Mouse (Mus musculus) CH12F3 (cell line): ENCODE data around the gene Smg7.

Experiments used
- in situ Hi-C: fragments of 300-500 bp; cut with MboI; formaldehyde crosslinking; loops from 2 replicates; pipeline ENCODE4 v1.14.3; 2020; ENCODE audit warnings: low sequenced_read_pairs

The Smg7 gene

DNA sequence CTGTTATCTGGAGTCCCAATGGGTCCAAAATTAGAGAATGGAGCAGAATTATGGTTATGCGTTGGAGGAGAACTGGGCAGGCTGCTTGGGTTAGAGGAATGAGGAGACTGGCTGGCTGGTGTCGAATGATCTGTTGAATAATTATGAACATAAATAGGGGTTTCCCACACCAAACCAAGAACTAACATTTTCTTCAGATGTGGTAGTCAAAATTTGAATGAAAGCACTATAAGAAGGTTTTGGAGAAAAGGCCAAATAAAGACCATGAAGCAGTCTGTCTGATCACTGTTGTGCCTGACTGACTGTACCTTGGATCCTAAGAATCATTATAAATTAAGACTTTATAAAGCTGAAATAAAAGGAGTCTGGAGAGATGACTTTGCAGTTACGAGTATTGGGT, 62.1 kb downstream of the Smg7 start:
- in situ Hi-C loops = no loop called here

DNA sequence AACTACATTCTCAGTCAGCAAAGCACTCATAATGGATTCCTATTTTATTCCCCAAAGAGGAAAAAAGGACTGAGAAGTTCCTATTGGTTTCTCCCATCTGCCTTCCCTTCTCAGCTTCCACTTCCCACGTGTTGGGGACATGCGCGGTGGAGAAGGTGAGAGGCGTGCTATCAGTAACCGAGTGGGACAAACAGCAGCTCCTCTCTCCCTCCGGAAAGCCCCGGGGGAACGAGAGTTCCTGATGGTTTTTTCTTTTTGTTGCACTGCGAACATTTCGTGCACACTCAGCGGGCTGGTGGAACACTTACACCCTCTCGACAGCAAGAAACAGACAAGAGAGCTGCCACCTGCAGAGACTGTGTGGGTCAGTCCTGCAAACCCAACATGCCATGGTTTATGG, 63.6 kb downstream of the Smg7 start:
- in situ Hi-C loops = no loop called here

- in situ Hi-C loops = no loop called here
Observed at GRCm38 (mm10) chr1:152838026-152838702, 64.3 kb downstream of the Smg7 start.

- in situ Hi-C loops = no loop called here
Observed at GRCm38 (mm10) chr1:152835061-152835460, 67.4 kb downstream of the Smg7 start.

- in situ Hi-C loops = no loop called here
Observed at GRCm38 (mm10) chr1:152832316-152832715, 70.1 kb downstream of the Smg7 start.

GRCm38 (mm10) chr1:152831619-152832018, 70.8 kb downstream of the Smg7 start:
- in situ Hi-C loops = no loop called here

- in situ Hi-C loops = no loop called here
Observed at GRCm38 (mm10) chr1:152831003-152831402, 71.4 kb downstream of the Smg7 start.

- in situ Hi-C loops = no loop called here
Observed at GRCm38 (mm10) chr1:152830054-152830453, 72.4 kb downstream of the Smg7 start.

DNA sequence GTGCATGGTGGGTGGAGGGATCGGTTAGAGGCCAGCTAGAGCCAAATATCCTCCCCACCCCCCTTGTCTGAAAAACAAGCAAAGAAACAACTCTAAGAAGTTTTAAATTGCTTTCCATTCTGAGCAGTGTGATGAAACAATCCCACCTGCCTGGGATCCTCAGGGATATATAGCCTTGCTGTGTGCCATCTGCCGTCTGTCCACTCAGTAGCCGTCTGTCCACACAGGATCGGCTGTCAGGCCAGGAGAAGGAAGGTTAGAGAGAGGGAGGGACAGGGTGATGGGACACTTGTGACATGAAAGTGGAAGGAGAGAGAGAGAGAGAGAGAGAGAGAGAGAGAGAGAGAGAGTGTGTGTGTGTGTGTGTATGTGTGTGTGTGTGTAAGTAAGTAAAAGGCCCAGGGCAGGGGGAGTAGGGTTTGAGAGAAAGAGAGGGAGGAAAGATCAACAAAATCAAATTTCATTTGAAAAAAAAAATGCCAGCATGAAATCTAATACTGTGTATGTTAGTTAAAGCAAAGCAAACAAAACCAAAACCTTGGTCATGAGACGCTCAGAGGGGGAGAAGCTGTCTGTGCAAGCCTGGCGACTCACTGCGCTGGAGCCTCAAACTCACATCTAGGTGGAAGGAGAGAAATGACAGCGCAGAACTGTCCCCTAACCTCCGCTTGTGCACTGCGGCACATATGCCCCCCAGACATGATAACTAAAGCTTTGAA, 73.7 kb downstream of the Smg7 start:
- in situ Hi-C loops = no loop called here

DNA sequence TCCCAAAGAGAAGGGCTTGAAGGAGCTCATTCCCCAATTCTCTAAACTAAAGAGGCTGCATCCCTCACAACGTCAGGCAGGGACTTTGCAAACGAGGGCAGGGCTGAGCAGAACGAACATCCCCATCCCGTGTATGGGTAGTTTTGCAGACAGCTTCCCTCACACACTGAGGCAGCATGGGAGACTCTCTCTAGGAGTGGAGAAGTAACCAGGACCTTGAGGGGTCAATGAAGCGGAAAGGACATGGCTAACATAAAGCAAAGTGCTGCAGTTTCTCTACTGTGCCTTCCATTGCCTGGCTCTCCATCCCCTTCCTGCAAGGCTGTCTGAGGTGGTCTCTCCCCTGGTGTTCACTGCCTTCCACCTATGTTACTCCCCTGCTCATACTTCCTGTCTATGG, 74.3 kb downstream of the Smg7 start:
- in situ Hi-C loops = no loop called here

GRCm38 (mm10) chr1:152826446-152826845, 76.0 kb downstream of the Smg7 start:
- in situ Hi-C loops = no loop called here

DNA sequence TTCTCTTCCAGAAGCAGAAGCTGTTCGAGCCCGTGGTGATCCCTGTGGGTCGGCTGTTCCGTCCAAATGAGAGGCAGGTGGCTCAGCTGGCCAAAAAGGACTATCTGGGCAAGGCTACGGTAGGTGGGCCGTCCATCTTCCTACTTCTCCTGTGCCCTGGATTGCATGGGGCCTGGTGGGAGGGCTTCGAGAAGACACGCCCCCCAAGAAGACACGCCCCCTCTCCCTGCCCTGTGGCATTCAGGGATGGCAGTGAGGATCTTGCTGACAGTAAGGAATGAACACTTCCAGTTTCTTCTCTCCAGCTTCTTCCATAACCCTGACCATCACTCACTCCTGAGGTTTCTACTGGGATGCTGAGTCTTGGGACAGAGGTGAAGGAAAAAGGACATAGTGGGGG, 78.2 kb downstream of the Smg7 start:
- in situ Hi-C loops = no loop called here

GRCm38 (mm10) chr1:152821746-152822145, 80.7 kb downstream of the Smg7 start:
- in situ Hi-C loops = no loop called here

DNA sequence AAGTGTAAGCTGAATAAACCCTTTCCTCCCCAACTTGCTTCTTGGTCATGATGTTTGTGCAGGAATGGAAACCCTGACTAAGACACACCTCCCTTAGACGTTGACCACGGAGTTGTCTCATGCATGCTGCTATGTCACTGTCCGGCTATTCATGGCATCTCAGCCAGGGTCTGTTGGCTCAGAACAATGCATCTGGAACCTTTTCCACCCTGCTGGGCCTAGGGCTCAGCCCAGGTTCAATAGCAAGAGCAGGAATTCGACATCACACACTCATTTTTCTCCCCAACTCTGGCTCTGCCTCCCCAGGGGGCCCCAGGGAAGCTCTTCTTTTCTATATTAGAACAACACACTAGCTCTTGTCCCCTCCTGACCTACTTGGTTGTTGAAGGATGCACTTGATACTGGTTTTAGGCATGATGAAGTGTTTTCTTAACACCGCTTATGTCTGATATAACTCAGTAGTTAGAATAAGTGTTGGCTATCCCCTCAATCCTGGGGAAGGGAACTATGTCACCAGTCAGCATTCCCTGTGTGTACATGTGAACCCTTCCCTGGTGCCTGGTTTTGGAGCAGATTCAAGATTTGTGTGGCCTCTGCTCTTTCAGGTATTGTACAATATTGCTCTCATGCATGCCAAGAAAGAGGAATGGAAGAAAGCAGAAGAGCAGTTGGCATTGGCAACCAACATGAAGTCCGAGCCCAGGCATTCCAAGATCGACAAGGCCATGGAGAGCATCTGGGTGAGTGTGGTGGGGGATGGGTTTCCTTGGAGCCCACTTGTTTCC, 81.3 kb downstream of the Smg7 start:
- in situ Hi-C loops = no loop called here

GRCm38 (mm10) chr1:152819558-152819957, 82.9 kb downstream of the Smg7 start:
- in situ Hi-C loops = no loop called here

GRCm38 (mm10) chr1:152817794-152818193, 84.7 kb downstream of the Smg7 start:
- in situ Hi-C loops = no loop called here

DNA sequence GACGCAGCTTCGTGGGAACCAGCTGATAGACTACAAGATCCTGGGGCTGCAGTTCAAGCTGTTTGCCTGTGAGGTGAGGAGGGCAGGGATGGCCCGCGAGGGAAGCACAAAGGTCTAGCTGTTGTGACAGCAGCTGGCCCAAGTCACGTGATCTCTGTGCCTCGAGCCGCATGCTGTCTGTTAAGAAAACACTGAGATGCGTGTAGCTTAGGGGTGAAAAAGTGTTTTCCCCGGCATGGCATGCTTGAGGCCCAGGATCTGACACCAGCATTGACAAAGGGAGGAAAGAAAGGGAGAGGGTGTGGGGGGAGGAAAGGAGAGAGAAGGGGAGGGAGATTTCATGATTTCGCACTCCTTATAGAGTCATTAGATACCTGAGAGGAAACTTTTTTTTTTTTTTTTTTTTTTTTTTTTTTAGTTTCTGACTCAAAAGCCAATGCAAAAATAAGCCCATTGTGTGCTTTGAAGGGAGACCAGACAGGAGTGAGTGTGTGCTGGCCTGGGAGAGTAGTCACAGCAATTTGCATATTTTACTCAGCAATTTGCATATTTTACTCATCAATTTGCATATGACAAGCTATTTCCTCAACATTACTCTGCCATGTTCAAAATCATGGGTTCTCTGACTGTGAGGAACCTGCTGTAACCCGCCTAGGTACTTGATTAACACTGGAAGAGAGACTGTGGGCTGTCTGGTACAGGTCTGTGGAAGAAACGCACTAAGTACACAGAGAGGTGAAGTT, 85.2 kb downstream of the Smg7 start:
- in situ Hi-C loops = no loop called here

DNA sequence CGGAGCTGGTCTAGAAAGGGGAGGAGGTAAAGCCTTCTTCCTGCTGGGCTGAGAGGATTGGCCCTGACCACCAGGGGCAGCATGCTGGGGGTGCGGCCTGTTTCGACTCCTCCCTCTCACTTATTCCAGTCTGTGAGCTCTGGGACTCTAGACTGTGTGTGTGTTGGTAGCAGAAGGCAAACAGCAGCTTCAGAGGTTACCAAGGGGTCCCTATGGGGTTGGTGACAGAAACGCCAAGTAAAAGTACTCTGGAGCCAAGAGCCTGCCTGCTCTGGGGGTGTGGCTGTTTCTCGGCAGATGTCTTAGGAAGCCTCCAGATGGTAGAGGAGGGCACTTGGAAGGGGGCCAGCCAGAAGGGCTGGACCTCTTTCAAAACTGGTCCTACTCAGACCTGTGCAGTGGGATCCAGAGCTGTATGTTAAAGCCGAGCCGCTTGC, 87.2 kb downstream of the Smg7 start:
- in situ Hi-C loops = no loop called here

- in situ Hi-C loops = no loop called here
Observed at GRCm38 (mm10) chr1:152810533-152811439, 91.7 kb downstream of the Smg7 start.
